Mouse (Mus musculus): ENCODE results near the gene Tsc22d2.

The Tsc22d2 gene

DNA sequence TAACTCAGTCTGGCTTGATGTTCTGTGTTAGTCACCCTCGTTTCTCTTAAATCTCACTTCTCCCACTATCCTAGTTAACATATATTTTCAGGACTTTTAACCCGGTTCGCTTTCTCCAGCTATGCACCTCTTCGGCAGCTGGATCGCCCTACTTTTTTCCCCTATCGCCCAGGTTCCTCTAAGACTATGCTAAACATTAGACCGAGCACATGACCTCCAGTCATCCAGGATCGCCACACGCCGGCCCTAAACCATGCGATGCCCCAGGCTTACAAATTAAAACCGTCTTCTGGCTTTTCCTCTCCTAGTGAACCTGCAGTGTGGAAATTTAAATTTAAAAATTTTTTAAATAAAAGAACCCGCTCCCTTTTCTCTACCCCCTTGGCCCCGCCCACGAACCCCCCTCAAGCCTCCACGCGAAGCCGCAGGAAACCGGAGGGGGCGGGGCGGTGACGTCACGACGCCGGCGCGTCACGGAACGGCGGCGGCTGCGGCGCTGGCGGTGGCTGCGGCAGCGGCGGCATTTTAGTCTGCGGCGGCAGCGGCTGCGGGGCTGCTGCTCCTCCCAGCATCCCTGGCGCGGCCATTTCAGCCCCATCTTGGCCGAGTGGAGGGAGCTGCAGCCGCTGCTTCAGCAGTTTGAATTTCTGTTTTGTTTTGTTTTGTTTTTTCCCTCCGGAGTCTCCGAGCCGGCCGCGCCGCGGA lies at the start of gene Tsc22d2:
Gene Tsc22d2 (plus strand): TSS at position 482 of the 705 bp plus-strand sequence.
- peak; percentile 99 for DNase-seq

GRCm38 (mm10) chr3:58366756-58367155 lies 47.8 kb upstream of the Tsc22d2 start:
- DNase-seq: no peak

DNA sequence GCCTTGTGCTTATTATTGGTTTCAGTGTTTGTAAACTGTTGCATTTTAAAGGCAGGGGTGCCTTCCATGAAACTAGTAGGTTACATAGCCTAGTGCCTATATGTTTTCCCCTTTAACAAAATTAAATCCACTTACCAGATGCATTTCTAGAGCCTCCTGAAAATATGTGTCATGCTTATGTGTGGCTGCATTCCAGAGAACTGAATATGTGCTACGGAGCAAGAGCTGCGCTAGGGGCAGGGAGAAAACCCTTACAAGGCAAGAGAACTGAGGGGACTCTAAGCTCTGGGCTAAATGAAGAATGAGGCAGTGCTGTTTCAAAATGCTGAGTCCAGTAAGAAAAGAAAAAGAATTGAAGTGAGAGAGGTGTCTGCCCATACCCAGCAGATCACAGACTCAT lies 43.7 kb upstream of the Tsc22d2 start:
- DNase-seq: no peak

DNA sequence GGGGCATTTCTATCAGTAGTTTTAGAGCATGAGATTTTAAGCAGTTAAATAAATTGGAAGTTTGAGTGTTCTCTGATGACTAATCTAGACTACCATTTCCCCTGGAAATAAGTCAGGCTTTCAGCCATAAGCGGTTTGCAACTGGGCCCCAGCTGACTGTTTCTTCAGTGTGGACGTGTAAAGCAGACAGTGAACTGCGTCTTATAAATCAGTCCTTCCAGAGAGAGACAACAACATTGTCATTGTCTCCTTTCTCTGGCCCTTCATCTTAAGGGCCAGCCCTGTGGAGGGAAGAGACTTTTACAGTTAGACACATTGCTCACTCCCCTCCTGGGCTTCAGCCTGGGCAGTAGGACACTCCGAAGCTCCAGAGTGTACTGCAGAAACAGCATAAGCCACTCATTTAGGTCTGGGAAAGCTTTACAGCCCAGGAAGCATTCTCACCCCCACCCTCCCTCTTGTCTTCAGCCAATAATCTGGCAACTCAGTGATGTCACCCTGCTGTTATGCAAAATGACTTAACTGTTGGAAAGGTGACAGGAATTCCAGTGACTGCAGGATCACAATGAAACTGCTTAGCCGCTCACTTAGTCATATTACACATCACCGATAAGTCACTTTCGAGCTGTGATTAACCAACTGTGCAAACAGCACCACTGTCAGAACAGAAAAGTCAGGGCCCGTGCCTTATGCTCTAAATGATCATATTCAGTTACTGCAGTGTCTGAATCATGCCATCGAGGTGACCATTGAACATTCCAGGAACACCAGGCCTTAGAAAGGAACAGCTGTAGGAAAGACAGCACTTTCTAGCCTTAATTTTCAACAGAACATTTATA lies 42.2 kb upstream of the Tsc22d2 start:
- DNase-seq: no peak

DNA sequence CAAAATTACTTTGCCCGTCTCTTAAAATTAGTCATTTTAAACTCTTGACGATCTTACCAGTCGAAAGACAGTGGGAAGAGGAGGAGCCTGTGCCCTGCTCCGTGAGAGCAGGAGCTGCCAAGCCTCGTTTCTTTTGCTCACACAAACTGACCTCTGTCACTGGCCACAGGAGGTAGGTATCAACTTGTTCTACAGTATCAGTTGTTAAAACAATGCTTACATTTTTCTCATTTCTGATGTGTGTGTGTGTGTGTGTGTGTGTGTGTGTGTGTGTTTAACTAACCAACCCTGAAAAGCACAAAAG lies 41.7 kb upstream of the Tsc22d2 start:
- DNase-seq: no peak

DNA sequence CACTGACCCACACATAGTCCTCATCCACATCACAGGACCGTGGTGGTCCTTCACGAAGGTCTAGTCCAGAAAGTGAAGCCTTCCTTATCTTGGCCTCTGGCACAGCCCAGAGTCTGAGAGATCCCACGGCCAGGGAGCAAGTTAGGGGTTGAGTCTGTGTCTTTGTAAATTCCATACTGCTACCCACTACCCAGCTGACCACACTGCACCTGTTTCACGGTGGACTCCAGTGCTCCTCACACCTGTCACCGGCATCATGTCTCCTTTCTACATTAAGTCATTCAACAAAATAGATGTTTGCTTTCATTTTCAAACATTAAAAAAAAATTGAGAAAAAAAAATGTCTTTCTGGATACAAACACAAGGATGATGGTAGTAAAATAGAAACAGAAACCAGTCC lies 40.2 kb upstream of the Tsc22d2 start:
- DNase-seq: no peak

DNA sequence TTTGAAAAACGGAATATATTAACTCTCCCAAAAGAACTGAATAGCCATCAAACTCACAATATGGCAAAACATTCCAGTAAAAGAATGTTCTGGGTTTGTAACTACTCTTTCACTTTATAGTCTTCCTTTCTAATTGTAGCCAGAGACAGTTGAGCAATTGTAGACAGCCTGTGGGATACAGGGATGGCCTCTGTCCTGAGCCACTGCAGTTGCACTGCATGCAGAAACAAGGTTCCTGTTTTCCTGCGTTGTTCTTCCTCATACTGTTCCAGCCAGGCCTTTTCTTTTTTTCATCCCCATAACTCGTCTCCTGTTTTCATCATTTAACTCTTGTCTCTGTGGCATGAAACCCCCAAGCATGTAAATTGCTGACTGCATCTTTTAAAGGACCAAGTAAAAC lies 37.8 kb upstream of the Tsc22d2 start:
- no peak for DNase-seq

DNA sequence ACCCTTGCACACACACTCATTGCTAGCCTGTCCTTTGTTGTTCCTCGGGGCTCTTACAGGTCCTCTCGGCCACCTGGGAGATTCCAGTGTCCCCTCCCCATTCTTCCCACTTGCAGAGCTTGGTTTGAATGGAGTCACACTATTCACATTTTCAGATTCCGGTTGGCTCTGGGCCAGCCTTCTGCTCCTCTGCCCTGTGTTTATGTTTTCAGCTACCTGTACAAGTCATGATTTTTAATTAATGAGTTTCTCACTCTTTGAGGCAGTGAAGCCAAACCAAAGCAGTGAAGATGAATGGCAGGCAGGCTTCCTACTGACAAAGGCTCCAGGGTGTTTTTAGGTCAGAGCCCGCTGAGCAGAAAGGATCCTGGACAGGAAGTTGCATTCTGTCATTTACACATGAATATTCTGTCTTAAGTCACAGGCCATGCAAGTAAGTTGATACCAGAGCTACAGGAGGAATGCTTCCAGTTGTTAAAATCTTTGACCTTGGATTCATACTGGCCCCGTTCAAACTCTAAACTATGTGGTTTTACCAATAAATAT lies 36.9 kb upstream of the Tsc22d2 start:
- no peak for DNase-seq

- DNase-seq: no peak
Measured at GRCm38 (mm10) chr3:58382676-58383075, 31.8 kb upstream of the Tsc22d2 start.

- no peak for DNase-seq
Measured at GRCm38 (mm10) chr3:58385060-58385459, 29.5 kb upstream of the Tsc22d2 start.

- DNase-seq: no peak
Measured at GRCm38 (mm10) chr3:58388731-58389130, 25.8 kb upstream of the Tsc22d2 start.

- DNase-seq: no peak
Measured at GRCm38 (mm10) chr3:58398541-58398940, 16.0 kb upstream of the Tsc22d2 start.

- no peak for DNase-seq
Measured at GRCm38 (mm10) chr3:58399931-58400330, 14.6 kb upstream of the Tsc22d2 start.

DNA sequence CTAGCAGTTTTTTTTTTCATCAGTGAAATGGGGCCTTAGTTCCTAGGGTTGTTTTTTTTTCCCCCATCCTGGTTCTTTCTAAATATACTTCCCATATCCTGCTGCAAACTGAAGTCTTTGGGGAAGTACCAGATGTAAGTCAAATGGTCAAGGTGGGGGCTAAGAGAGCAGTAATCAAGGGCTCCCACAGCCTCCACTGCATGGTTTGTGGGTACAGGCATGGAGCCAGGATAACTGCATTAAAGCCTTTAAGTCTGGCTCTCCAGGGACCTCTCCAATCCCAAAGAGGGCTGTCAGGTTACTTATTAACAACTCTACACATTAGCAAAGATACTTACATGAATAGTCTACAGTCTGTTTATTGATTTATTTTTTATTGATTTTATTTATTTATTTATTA lies 2.8 kb upstream of the Tsc22d2 start:
- DNase-seq: no peak

DNA sequence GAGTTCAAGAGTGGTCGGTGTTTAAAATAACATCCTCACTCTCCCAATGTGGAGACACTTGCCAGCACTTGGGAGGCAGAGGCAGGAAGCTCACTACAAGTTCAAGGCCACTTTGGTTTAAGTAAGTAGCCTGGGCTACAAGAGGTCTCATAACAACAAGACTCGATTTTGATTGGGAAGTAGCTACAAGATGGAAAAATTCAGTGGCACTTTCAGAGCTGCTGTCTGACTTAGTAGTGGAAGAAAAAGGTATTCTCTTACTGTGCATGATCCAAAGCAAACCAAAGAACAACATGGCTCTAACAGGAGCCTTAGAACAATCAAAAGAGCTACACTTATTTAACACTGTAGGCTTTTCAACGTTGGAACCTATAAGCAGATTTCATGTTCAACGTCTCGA lies 844 bp upstream of the Tsc22d2 start:
- DNase-seq: no peak

DNA sequence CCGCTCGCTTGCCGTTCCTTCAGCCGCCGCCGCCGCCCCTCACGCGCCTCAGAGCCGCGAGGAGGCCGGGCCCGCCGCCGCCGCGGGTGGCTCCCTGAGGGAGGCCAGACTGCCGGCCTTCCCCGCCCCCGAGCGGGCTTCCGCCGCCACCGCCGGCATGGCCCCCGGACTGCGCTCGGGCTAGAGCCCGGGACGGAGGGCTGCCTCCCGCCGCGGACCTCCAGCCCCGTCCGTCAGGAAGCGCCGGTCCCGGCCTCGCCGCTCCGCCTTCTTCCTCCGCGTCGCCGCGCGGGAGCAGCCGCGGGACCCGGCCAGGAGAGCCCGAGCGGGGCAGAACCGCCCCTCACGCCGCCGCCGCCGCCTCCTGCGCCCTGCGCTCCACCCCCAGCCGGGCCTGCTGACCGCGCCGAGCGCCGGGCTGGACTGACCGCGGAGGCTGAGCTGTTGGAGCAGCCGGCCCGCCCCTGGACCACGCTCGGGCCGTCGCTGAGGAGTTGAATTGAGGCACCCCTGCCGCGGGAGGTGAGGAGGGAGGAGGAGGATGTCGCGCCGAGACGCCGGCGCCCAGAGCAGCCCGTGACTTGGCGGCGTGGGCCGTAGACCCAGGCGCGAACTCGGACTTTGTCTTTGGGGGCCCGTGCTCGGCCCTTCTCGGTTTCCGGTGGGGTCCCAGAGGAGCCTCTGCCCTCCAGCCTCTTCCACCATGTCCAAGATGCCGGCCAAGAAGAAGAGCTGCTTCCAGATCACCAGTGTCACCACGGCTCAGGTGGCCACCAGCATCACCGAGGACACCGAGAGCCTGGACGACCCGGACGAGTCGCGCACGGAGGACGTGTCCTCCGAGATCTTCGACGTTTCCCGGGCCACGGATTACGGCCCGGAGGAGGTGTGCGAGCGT lies 720 bp downstream of the Tsc22d2 start:
- peak; percentile 53 for DNase-seq

GRCm38 (mm10) chr3:58415884-58416725 lies 1.6 kb downstream of the Tsc22d2 start:
- DNase-seq: peak; percentile 76

GRCm38 (mm10) chr3:58416726-58417437 lies 2.4 kb downstream of the Tsc22d2 start:
- DNase-seq: peak; percentile 44

GRCm38 (mm10) chr3:58418724-58419705 lies 4.5 kb downstream of the Tsc22d2 start:
- no peak for DNase-seq

DNA sequence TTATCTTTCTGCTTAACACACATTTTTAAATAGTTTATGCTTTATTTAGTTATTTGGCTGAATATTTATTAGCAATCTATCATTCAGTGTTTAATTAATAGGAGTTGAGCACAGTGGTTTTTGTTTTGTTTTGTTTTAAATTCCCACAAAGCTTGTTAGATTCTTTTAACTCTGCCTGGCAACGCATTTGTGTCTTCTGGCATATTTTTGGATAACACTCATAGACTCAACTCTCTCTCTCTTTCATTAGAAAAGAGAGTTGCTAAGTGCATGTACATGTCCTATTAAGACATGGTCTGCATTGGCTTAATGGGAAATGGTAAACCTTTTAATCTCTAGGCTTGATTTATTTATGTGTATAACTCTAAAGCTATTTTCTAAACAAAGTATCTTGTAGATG lies 14.3 kb downstream of the Tsc22d2 start:
- DNase-seq: no peak

Data from right cerebral cortex, postnatal 4 days (tissue).